Mouse (Mus musculus) G1E (cell line): ENCODE measurements around the gene Pbx1. TPM values are rescaled to one million over a fixed set of nuclear protein-coding genes. Genes with fewer than 3 reads are reported as not detected.

Experiments used
- ATAC-seq: 2 replicates; pipeline ENCODE4 v1.8.0; 2016; ENCODE audit warnings: mild to moderate bottlenecking; ENCODE audit not compliant: insufficient number of reproducible peaks, poor library complexity, low FRiP score, severe bottlenecking; ENCODE audit errors: extremely low read depth
- DNase-seq: peaks from one replicate; pipeline ENCODE4 v3.0.0; 2012; ENCODE audit warnings: low spot score
- H3K27me3 ChIP-seq: 2 replicates; pipeline ENCODE4 v1.6.1; 2012; ENCODE audit warnings: mild to moderate bottlenecking, low read length, inconsistent platforms; ENCODE audit not compliant: insufficient read depth
- H3K36me3 ChIP-seq: replicated peaks from 2 replicates; pipeline ENCODE3; 2012; ENCODE audit warnings: mild to moderate bottlenecking, inconsistent platforms
- H3K4me1 ChIP-seq: 2 replicates; pipeline ENCODE4 v1.6.1; 2012; ENCODE audit warnings: low read depth, low read length, inconsistent platforms, mixed read lengths; ENCODE audit not compliant: insufficient read depth
- H3K4me3 ChIP-seq: 2 replicates; pipeline ENCODE4 v1.5.1; 2012; ENCODE audit warnings: low read depth, mild to moderate bottlenecking, inconsistent platforms, low read length, moderate library complexity, mixed read lengths
- H3K9me3 ChIP-seq: replicated peaks from 2 replicates; pipeline ENCODE4 v1.6.1; 2012; ENCODE audit warnings: inconsistent platforms
- CTCF ChIP-seq: IDR thresholded peaks from 2 replicates; pipeline ENCODE4 v1.5.1; 2012; ENCODE audit warnings: low read depth, low read length, inconsistent platforms, mixed read lengths
- GATA1 ChIP-seq: IDR thresholded peaks from 2 replicates; pipeline ENCODE4 v1.6.1; 2012; ENCODE audit warnings: borderline replicate concordance, low read length, inconsistent platforms, mixed read lengths
- GATA2 ChIP-seq: IDR thresholded peaks from 2 replicates; pipeline ENCODE4 v1.6.1; 2012; ENCODE audit warnings: low read depth, low read length, inconsistent platforms, borderline replicate concordance
- POLR2AphosphoS5 ChIP-seq: IDR thresholded peaks from 2 replicates; pipeline ENCODE4 v1.6.1; 2012; ENCODE audit warnings: low read depth, low read length, inconsistent platforms; ENCODE audit not compliant: insufficient replicate concordance
- TAL1 ChIP-seq: conservative IDR thresholded peaks from 2 replicates; pipeline ENCODE4 v1.6.1; 2012; ENCODE audit warnings: low read depth, low read length, inconsistent platforms, mixed read lengths
- polyA plus RNA-seq: library from polyadenylated mRNA; stranded (reverse); fragments of >175 nt; gene quantifications from 2 replicates; pipeline ENCODE4 v1.2.3, GENCODE M21; 2012
- total RNA-seq, 2 experiments: library from RNA; stranded (forward) in 1 of 2; stranded (reverse) in 1 of 2; fragments of 200-1000 nt in 1 of 2; fragments of >200 nt in 1 of 2; fragmentation: Nextera tagmentation in 1 of 2; gene quantifications; 2 replicates each; pipeline ENCODE4 v1.2.3; 2014 to 2017

Gene Pbx1
- total and polyA plus RNA-seq, 3 experiments = 0.11 to 0.23 TPM; not detected in 1

DNA sequence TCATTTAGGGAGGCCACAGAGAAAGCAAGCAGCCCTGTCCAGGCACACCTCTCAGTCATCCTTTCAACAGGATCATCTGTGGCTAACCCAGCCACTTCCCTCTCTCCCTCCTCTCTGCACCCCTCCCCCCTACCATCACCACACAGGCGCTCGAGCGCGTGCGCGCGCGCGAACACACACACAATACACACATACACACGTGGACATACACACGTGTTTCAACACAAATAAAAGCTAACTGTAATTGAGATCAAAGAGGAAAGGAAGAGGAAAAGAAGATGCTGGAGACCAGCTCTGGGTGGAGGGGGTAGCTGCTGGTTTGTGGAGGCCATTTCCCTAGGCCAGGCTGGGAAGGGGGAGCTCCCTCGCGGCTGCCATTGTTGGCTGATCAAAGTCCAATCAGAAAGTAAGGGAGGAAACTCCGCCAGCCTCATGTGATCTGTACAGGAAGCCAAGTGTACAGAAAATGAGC is 75.1 kb downstream of the Pbx1 start:
- no peak for ATAC-seq
- TF ChIP-seq TAL1 = no peak
- TF ChIP-seq CTCF = no peak
- TF ChIP-seq POLR2AphosphoS5 = no peak
- no peak for TF ChIP-seq GATA1
- TF ChIP-seq GATA2 = no peak
- peaks cover 55% of the 10 kb centered on the region for H3K9me3 ChIP-seq

DNA sequence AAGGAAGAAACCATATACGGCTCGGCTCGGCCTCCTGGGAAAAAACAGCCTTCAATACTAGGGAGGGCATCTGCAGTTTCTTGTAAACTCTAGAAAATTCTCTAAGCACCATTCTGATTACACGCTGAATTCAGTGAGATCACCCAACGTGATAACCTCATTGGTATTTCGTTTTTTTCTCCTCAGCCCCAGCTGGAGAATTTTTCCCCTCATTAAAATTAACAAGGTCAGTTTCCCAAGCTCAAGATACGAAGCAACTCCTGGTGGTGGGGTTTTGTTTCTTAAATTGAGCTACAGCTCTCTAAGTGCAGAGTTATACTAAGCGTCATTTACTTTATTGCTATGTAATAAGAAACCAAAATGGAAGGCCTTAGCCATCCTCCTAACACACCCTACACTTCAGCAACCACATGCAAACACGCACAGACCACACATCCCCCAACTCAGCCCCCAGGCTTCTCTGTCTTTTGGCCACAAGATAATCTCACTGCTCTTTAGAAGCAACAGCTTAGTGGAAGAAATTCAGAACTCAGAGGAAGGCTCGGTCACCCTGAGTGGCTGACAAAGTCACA is 76.0 kb downstream of the Pbx1 start:
- Histone ChIP-seq H3K36me3 (no peaks in the 10 kb centered on the region), H3K27me3 (no peaks in the 10 kb centered on the region), H3K4me3 (no peak overlapping the region), H3K4me1 (no peaks in the 10 kb centered on the region), H3K9me3 (peaks cover 57% of the 10 kb centered on the region)
- no peak for DNase-seq
- no peak for TF ChIP-seq POLR2AphosphoS5
- no peak for TF ChIP-seq GATA2
- no peak for TF ChIP-seq CTCF
- TF ChIP-seq TAL1 = no peak
- no peak for TF ChIP-seq GATA1
- ATAC-seq = no peak

More for the DNA sequence above, 75.1 kb downstream of the Pbx1 start:
- Histone ChIP-seq H3K27me3 (no peaks in the 10 kb centered on the region), H3K4me3 (no peak overlapping the region), H3K4me1 (no peaks in the 10 kb centered on the region), H3K36me3 (no peaks in the 10 kb centered on the region)
- DNase-seq = no peak

DNA sequence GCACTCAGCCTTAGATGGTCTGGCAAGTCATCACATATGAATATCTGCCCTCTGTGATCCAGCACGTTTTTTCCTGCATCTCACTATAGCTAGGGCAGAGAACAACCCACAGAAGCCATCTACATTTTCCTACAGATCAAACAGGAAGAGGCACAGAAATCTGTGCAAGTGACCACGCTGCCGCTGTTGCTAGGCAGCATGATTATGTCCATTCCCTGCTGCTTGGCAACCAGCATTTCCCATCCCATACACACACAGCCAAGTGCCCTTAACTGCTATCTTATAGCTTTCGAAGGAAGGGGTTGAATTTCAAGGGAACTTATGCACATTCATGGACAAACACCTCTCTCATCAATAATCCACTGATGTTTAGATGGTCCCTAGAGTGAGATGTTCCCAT is 77.1 kb downstream of the Pbx1 start:
- Histone ChIP-seq H3K4me3 (no peak overlapping the region), H3K27me3 (no peaks in the 10 kb centered on the region), H3K9me3 (peaks cover 50% of the 10 kb centered on the region), H3K36me3 (no peaks in the 10 kb centered on the region), H3K4me1 (no peaks in the 10 kb centered on the region)
- TF ChIP-seq GATA2 = no peak
- TF ChIP-seq TAL1 = no peak
- TF ChIP-seq GATA1 = no peak
- no peak for TF ChIP-seq POLR2AphosphoS5
- TF ChIP-seq CTCF = no peak
- ATAC-seq = no peak
- no peak for DNase-seq

DNA sequence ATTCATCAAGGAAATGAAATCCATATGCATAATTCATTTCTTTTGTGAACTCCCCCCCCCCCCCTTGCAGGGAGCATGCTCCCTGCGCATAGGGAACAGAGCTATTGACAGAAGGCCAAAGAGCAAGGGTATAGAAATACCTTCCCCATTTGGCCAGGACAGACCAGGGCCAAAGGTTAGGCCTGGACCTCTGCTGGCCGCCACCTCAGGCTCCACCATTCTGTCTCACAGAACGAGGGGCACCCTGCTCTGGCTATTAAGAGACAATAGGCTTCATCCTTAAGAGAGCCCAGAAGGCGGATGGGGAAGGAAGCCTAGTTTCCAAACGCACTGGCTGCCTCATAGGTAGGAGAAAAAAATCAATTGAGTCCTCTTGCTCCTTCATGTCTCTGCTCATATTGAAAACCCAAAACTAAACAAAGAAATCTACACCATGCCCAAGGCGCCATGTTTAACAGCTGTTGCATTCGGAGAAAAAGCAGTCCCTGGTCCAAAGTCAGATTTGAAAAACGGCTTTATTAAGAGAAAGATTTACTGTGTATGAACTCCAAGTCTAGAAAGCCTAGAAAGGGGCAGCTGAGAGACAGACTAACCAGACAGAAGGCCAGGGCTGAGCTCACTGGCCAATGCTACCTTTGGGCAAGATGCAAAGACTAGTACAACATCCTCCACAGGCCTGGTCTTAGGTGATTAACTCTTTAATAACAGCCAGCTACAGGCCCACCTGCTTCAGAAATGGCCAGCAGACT is 83.9 kb downstream of the Pbx1 start:
- Histone ChIP-seq H3K27me3 (no peaks in the 10 kb centered on the region), H3K9me3 (peaks cover 39% of the 10 kb centered on the region), H3K4me3 (no peak overlapping the region), H3K4me1 (no peaks in the 10 kb centered on the region), H3K36me3 (no peaks in the 10 kb centered on the region)
- DNase-seq = no peak
- no peak for ATAC-seq
- TF ChIP-seq TAL1 = no peak
- TF ChIP-seq GATA1 = no peak
- TF ChIP-seq POLR2AphosphoS5 = no peak
- no peak for TF ChIP-seq CTCF
- TF ChIP-seq GATA2 = no peak

DNA sequence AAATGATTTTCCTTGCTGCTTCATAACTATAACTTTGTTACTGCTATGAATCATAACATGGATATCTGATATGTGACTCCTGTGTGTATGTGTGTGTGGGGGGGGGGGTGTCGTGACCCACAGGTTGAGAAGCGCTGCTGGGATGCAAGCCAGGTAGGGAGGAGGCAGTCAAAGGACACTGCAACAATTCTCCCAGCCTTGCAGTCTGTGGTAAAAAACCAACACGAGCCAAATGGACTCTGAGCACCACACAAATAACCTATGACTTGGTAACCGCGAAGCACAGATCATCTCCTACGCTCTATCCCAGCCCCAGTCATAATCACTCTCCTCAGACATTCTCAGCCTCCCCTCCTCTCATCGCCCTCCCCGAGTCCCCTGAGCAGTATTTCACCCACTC is 87.2 kb downstream of the Pbx1 start:
- ATAC-seq (no peak), DNase-seq (no peak)
- no peak overlapping the region for H3K4me3 ChIP-seq
- H3K9me3 ChIP-seq = peaks cover 44% of the 10 kb centered on the region
- H3K4me1 ChIP-seq = no peaks in the 10 kb centered on the region
- H3K27me3 ChIP-seq = no peaks in the 10 kb centered on the region
- no peak for TF ChIP-seq POLR2AphosphoS5
- TF ChIP-seq CTCF = no peak
- no peak for TF ChIP-seq TAL1
- no peak for TF ChIP-seq GATA2
- no peaks in the 10 kb centered on the region for H3K36me3 ChIP-seq

DNA sequence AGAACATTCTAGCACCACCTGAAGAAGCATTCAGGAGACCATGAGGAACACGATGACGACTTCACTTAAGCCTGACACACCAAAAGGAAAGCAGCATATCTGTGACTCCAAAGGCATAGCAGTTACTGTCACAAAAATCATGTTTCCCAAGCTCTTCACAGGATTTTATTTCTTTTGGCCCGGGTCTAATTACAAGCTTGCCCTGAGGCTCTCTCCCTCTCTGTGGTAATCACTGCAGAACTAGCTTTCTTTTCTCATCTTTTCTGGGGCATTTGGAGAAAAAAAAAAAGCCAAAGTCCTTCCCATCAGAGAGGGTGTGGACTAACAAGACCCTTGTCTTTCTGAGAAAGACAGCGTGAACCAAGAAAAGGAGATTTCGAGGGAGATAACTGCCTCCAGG is 87.8 kb downstream of the Pbx1 start:
- Histone ChIP-seq H3K27me3 (no peaks in the 10 kb centered on the region), H3K9me3 (peaks cover 42% of the 10 kb centered on the region), H3K4me3 (no peak overlapping the region), H3K4me1 (no peaks in the 10 kb centered on the region), H3K36me3 (no peaks in the 10 kb centered on the region)
- ATAC-seq = no peak
- DNase-seq = no peak
- TF ChIP-seq POLR2AphosphoS5 = no peak

DNA sequence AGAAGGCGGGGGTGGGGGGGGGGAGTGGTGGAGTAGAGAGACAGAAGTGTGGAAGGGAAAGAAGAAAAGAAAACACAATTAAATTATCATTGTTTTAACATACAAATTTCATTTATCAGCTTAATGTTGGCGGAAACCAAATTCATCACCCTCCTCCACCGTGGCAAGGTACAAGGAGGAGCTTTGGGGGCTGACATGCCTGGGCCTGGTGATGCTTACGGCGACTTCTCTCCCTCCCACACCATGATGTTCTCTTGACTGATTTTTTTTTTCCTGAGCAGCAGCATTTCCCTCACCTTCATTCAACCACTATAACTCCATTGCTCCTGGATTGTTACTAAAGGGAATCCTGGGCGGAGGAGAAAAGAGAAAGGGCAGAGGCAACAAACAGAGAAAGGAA is 89.8 kb downstream of the Pbx1 start:
- no peaks in the 10 kb centered on the region for H3K4me1 ChIP-seq
- TF ChIP-seq POLR2AphosphoS5 = no peak
- no peak for TF ChIP-seq GATA2
- TF ChIP-seq GATA1 = no peak
- TF ChIP-seq TAL1 = no peak
- TF ChIP-seq CTCF = no peak
- ATAC-seq (no peak), DNase-seq (no peak)
- no peaks in the 10 kb centered on the region for H3K36me3 ChIP-seq
- no peaks in the 10 kb centered on the region for H3K27me3 ChIP-seq
- H3K9me3 ChIP-seq = peaks cover 43% of the 10 kb centered on the region
- no peak overlapping the region for H3K4me3 ChIP-seq
